Mouse (Mus musculus) CH12.LX (cell line): ENCODE results near the gene Arsk. TPM values are rescaled to one million over a fixed set of nuclear protein-coding genes. Genes with fewer than 3 reads are reported as not detected.

Source experiments
- DNase-seq: peaks from one replicate; pipeline ENCODE4 v3.0.0-alpha.2; 2013; ENCODE audit errors: extremely low read depth
- H3K27ac ChIP-seq: 2 replicates; pipeline ENCODE4 v1.5.1; 2012; ENCODE audit warnings: low read depth, mild to moderate bottlenecking, control low read depth, moderate library complexity; ENCODE audit not compliant: insufficient read depth
- H3K27me3 ChIP-seq: replicated peaks from 2 replicates; pipeline ENCODE3; 2012; ENCODE audit warnings: inconsistent platforms
- H3K36me3 ChIP-seq, 2 experiments: replicated peaks in 1 of 2; 2 replicates each; pipeline versions ENCODE3 to v1.6.1; 2012; ENCODE audit warnings: inconsistent platforms in 1 of 2, low read length in 1 of 2, mild to moderate bottlenecking in 1 of 2, mixed read lengths in 1 of 2, moderate library complexity in 1 of 2; ENCODE audit not compliant: control insufficient read depth in 1 of 2, insufficient read depth in 1 of 2
- H3K4me1 ChIP-seq, 2 experiments: 2 replicates each; pipeline ENCODE4 v1.6.1; 2012; ENCODE audit warnings: inconsistent platforms in 1 of 2, moderate library complexity in 1 of 2; ENCODE audit not compliant: insufficient read depth in 2 of 2, control insufficient read depth in 1 of 2
- H3K4me2 ChIP-seq: 2 replicates; pipeline ENCODE4 v1.6.1; 2012; ENCODE audit warnings: low read depth, mild to moderate bottlenecking, control low read depth; ENCODE audit not compliant: poor library complexity, insufficient read depth, severe bottlenecking
- H3K4me3 ChIP-seq, 3 experiments: fragments of 150-350 bp in 1 of 3; sonication (generic) in 1 of 3; replicated peaks in 1 of 3; 2 replicates each; pipeline versions ENCODE3 to v1.5.1; 2011 to 2012; ENCODE audit warnings: low read depth in 2 of 3, low read length in 2 of 3, mild to moderate bottlenecking in 2 of 3, moderate library complexity in 2 of 3, control low read depth in 1 of 3, improper control_type of control experiment in 1 of 3, inconsistent platforms in 1 of 3, mixed read lengths in 1 of 3; ENCODE audit not compliant: poor library complexity in 1 of 3
- H3K79me2 ChIP-seq: replicated peaks from 2 replicates; pipeline ENCODE4 v1.6.1; 2012; ENCODE audit warnings: mild to moderate bottlenecking, moderate library complexity; ENCODE audit not compliant: control insufficient read depth, poor library complexity, insufficient read depth, severe bottlenecking; ENCODE audit errors: extremely low read depth
- H3K9ac ChIP-seq: 2 replicates; pipeline ENCODE4 v1.6.1; 2012; ENCODE audit warnings: low read depth, mild to moderate bottlenecking, control low read depth, moderate library complexity; ENCODE audit not compliant: insufficient read depth
- H3K9me3 ChIP-seq: replicated peaks from 2 replicates; pipeline ENCODE3; 2012; ENCODE audit warnings: low read length, inconsistent platforms, mixed read lengths
- BHLHE40 ChIP-seq: IDR thresholded peaks from 2 replicates; pipeline ENCODE4 v1.6.1; 2011; ENCODE audit warnings: mild to moderate bottlenecking, low read depth, low read length, improper control_type of control experiment
- CTCF ChIP-seq, 2 experiments: IDR thresholded peaks in 1 of 2; conservative IDR thresholded peaks in 1 of 2; 2 replicates each; pipeline ENCODE4 v1.5.1; 2011 to 2012; ENCODE audit warnings: low read depth in 2 of 2, low read length in 2 of 2, improper control_type of control experiment in 1 of 2, inconsistent platforms in 1 of 2, mild to moderate bottlenecking in 1 of 2, moderate library complexity in 1 of 2
- E2F4 ChIP-seq: IDR thresholded peaks from 2 replicates; pipeline ENCODE4 v1.6.1; 2011; ENCODE audit warnings: low read depth, low read length, improper control_type of control experiment; ENCODE audit not compliant: insufficient replicate concordance
- ELF1 ChIP-seq: IDR thresholded peaks from 2 replicates; pipeline ENCODE4 v1.6.1; 2014; ENCODE audit warnings: low read depth, mild to moderate bottlenecking, inconsistent platforms, low read length, improper control_type of control experiment
- ETS1 ChIP-seq: conservative IDR thresholded peaks from 2 replicates; pipeline ENCODE4 v1.6.1; 2012; ENCODE audit warnings: low read depth, mild to moderate bottlenecking, inconsistent platforms, low read length, improper control_type of control experiment, moderate library complexity
- GABPA ChIP-seq: IDR thresholded peaks from 2 replicates; pipeline ENCODE4 v1.6.1; 2012; ENCODE audit warnings: low read depth, low read length, improper control_type of control experiment, inconsistent platforms; ENCODE audit not compliant: insufficient replicate concordance
- JUN ChIP-seq: IDR thresholded peaks from 2 replicates; pipeline ENCODE4 v1.6.1; 2011; ENCODE audit warnings: low read depth, mild to moderate bottlenecking, low read length, improper control_type of control experiment, moderate library complexity; ENCODE audit not compliant: insufficient read depth
- MAFK ChIP-seq: IDR thresholded peaks from 2 replicates; pipeline ENCODE4 v1.6.1; 2011; ENCODE audit warnings: low read length, improper control_type of control experiment; ENCODE audit not compliant: insufficient replicate concordance
- MAZ ChIP-seq: IDR thresholded peaks from 2 replicates; pipeline ENCODE4 v1.6.1; 2012; ENCODE audit warnings: low read depth, mild to moderate bottlenecking, inconsistent platforms, low read length, improper control_type of control experiment, moderate library complexity
- MEF2A ChIP-seq: IDR thresholded peaks from 2 replicates; pipeline ENCODE4 v1.6.1; 2014; ENCODE audit warnings: low read depth, mild to moderate bottlenecking, inconsistent platforms, low read length, improper control_type of control experiment, borderline replicate concordance
- MYC ChIP-seq: IDR thresholded peaks from 2 replicates; pipeline ENCODE4 v1.6.1; 2011; ENCODE audit warnings: low read depth, mild to moderate bottlenecking, improper control_type of control experiment, low read length
- NELFE ChIP-seq: IDR thresholded peaks from 2 replicates; pipeline ENCODE4 v1.6.1; 2011; ENCODE audit warnings: low read depth, low read length, improper control_type of control experiment
- NRF1 ChIP-seq: IDR thresholded peaks from 2 replicates; pipeline ENCODE4 v1.6.1; 2014; ENCODE audit warnings: low read depth, mild to moderate bottlenecking, inconsistent platforms, low read length, improper control_type of control experiment, moderate library complexity
- POLR2AphosphoS2 ChIP-seq: IDR thresholded peaks from 2 replicates; pipeline ENCODE4 v1.6.1; 2011; ENCODE audit warnings: low read depth, low read length, improper control_type of control experiment
- RAD21 ChIP-seq: IDR thresholded peaks from 2 replicates; pipeline ENCODE4 v1.6.1; 2011; ENCODE audit warnings: low read depth, mild to moderate bottlenecking, low read length, improper control_type of control experiment, moderate library complexity
- RCOR1 ChIP-seq: conservative IDR thresholded peaks from 2 replicates; pipeline ENCODE4 v1.6.1; 2012; ENCODE audit warnings: low read depth, mild to moderate bottlenecking, inconsistent platforms, low read length, improper control_type of control experiment
- SIN3A ChIP-seq: IDR thresholded peaks from 2 replicates; pipeline ENCODE4 v1.6.1; 2012; ENCODE audit warnings: low read length, improper control_type of control experiment, inconsistent platforms
- SMC3 ChIP-seq: IDR thresholded peaks from 2 replicates; pipeline ENCODE4 v1.6.1; 2011; ENCODE audit warnings: low read depth, low read length, improper control_type of control experiment
- TBP ChIP-seq: conservative IDR thresholded peaks from 2 replicates; pipeline ENCODE4 v1.6.1; 2011; ENCODE audit warnings: low read depth, low read length, improper control_type of control experiment
- USF1 ChIP-seq: IDR thresholded peaks from 2 replicates; pipeline ENCODE4 v1.6.1; 2014; ENCODE audit warnings: low read depth, mild to moderate bottlenecking, inconsistent platforms, low read length, improper control_type of control experiment
- ZMIZ1 ChIP-seq: IDR thresholded peaks from 2 replicates; pipeline ENCODE4 v1.6.1; 2012; ENCODE audit warnings: low read depth, mild to moderate bottlenecking, inconsistent platforms, low read length, improper control_type of control experiment
- dilution Hi-C: fragments of 300-500 bp; cut with MboI; formaldehyde crosslinking; loops from 2 replicates; pipeline ENCODE4 v1.14.3; 2020; ENCODE audit warnings: low sequenced_read_pairs; ENCODE audit not compliant: extremely low pct_unique_long_range_greater_than_20kb, extremely low pct_ligation_motif_present
- in situ Hi-C: fragments of 300-500 bp; cut with MboI; formaldehyde crosslinking; loops from 3 replicates; pipeline ENCODE4 v1.14.3; 2019; ENCODE audit warnings: low sequenced_read_pairs, low pct_ligation_motif_present, low pct_unique_long_range_greater_than_20kb, mixed read lengths
- polyA plus RNA-seq: library from polyadenylated mRNA; unstranded; fragments of >175 nt; gene quantifications from 2 replicates; pipeline ENCODE4 v1.2.1, GENCODE M21; 2012; ENCODE audit warnings: low read depth; ENCODE audit not compliant: insufficient read length
- total RNA-seq, 2 experiments: library from RNA; depleted of rRNA; stranded (reverse); fragments of 300-350 nt in 1 of 2; fragments of >200 nt in 1 of 2; gene quantifications; 2 replicates each; pipeline ENCODE4 v1.2.3; 2012 to 2014

Gene Arsk
- total and polyA plus RNA-seq, 3 experiments, result 4.0 to 7.6 (median 4.2) TPM

- DNase-seq, result no peak
- dilution Hi-C loops, result no loop called here
- Histone ChIP-seq H3K4me2 (no peak overlapping the region), H3K4me3 (no peak overlapping the region), H3K36me3 (no peaks in the 10 kb centered on the region), H3K79me2 (no peaks in the 10 kb centered on the region), H3K4me1 (no peaks in the 10 kb centered on the region), H3K9me3 (no peaks in the 10 kb centered on the region), H3K9ac (no peak overlapping the region), H3K27me3 (no peaks in the 10 kb centered on the region), H3K27ac (no peak overlapping the region)
- TF ChIP-seq SMC3, result no peak
- in situ Hi-C loops, result no loop called here
These were observed 53.5 kb downstream of the Arsk start for GRCm38 (mm10) chr13:76044971-76045370.

DNA sequence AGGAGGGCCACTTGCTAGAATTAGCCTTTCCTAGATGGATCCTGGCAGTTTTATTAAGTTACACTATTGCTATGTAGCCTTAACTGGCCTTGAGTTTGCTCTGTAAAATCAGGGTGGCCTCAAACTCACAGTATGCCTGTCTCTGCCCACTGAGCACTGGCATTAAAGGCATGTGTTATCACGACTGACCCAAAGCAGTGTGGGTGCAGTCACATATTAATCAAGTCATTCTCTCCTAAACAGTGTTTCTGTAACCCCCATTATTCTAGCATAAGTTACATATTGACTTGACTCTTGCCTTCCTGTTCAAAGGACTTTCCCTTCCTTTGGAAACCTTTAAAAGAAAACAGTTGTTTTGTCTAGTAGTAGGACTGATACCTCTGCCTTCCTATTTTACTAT, 56.0 kb downstream of the Arsk start:
- Histone ChIP-seq H3K27me3 (no peaks in the 10 kb centered on the region), H3K9ac (no peak overlapping the region), H3K9me3 (no peaks in the 10 kb centered on the region), H3K4me3 (no peak overlapping the region)
- dilution Hi-C loops, result no loop called here
- TF ChIP-seq POLR2AphosphoS2 (no peak), NRF1 (no peak), NELFE (no peak), BHLHE40 (no peak), MEF2A (no peak), CTCF (conservative IDR thresholded peaks at IDR 0.05 in 1 of 2, IDR thresholded peaks at IDR 0.05 in 1 of 2; ENCODE audit: low read depth in 2 of 2, low read length in 2 of 2) (no peak), SIN3A (no peak), MYC (no peak), RCOR1 (no peak), E2F4 (no peak), ZMIZ1 (no peak), ETS1 (no peak)
- TF ChIP-seq, all 38 proteins: peak for 0
- Histone ChIP-seq H3K36me3 (no peaks in the 10 kb centered on the region), H3K4me2 (no peak overlapping the region), H3K79me2 (no peaks in the 10 kb centered on the region), H3K4me1 (no peaks in the 10 kb centered on the region), H3K27ac (no peak overlapping the region)
- in situ Hi-C loops, result no loop called here
- no peak for DNase-seq

GRCm38 (mm10) chr13:76024588-76024987, 73.9 kb downstream of the Arsk start:
- TF ChIP-seq MEF2A (no peak), MAFK (no peak), MAZ (no peak), E2F4 (no peak), TBP (no peak), GABPA (no peak), RAD21 (no peak), USF1 (no peak), JUN (no peak), ELF1 (no peak)
- no peak overlapping the region for H3K9ac ChIP-seq
- H3K36me3 ChIP-seq, result no peaks in the 10 kb centered on the region
- no peaks in the 10 kb centered on the region for H3K27me3 ChIP-seq
- H3K27ac ChIP-seq, result no peak overlapping the region
- no peaks in the 10 kb centered on the region for H3K9me3 ChIP-seq
- no peaks in the 10 kb centered on the region for H3K79me2 ChIP-seq
- dilution Hi-C loops, result no loop called here
- no peak overlapping the region for H3K4me2 ChIP-seq
- H3K4me3 ChIP-seq, result no peak overlapping the region
- in situ Hi-C loops, result loop anchor here (10.0 kb wide), 1 partner anchor 800 kb away; no protein-coding TSS in a partner anchor
- peaks cover 0 to 12% of the 10 kb centered on the region in 2 experiments; a peak in 2 of 4 replicates for H3K4me1 ChIP-seq
- no peak for DNase-seq
